Mouse (Mus musculus): Measurements from ENCODE around the gene Rtn1.
"Not testable (repeated sequence)": the region's sequence is repeated elsewhere in the genome, so short reads cannot be mapped to it uniquely, and the experiment has no call there.

Rtn1 gene

DNA sequence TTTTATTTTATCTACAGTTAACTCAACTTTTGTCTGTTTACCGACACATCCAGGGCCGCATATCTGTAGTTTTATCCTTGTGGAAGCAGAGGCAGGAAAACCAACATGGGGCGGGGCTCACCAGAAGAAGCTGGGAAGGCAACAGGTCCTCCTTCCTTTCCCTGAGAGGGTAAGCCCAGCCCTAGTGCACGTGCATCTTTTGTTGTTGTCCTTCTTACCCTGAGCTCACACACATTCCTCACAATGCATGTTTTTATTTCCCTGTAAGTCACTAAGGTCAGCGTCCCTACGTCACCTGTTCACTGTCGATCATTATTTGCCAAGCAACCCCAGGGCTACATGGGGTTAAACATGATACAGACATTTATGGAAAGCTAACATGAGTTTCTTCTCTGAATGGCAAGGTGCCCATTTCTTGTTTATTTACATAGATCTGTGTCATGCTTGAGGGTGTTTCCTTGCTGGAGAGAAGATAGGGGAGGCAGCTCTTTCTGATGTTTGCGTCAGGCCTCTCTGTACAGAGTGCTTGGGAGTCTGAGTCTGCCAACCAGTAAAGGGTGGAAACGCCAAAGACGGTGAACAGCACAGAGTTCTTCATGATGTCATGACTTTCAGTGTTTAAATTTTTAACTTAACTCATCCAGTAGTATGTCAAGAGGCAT is 84.5 kb downstream of the Rtn1 start:
- DNase-seq (ENCODE audit: low read depth, low spot score) = no peak

DNA sequence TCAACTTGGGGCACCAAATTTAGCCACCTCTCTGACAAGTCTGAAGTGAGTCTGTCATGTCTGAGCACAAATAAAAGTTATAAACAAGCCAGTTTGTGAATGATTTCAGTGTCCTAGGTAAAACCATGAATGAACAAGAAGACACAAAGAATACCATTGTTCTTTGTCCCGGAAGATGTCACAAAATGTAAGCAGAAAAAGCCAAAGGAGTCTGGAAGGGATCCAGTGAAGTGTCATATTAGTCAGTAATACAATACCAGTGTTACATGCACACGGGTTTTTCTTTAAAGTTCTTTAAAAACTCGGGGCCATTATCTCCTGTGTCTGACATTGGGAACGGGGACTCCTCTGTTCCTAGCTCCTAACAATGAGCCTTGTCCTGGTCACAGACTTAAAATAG is 85.1 kb downstream of the Rtn1 start:
- DNase-seq (ENCODE audit: low read depth, low spot score) = no peak

DNA sequence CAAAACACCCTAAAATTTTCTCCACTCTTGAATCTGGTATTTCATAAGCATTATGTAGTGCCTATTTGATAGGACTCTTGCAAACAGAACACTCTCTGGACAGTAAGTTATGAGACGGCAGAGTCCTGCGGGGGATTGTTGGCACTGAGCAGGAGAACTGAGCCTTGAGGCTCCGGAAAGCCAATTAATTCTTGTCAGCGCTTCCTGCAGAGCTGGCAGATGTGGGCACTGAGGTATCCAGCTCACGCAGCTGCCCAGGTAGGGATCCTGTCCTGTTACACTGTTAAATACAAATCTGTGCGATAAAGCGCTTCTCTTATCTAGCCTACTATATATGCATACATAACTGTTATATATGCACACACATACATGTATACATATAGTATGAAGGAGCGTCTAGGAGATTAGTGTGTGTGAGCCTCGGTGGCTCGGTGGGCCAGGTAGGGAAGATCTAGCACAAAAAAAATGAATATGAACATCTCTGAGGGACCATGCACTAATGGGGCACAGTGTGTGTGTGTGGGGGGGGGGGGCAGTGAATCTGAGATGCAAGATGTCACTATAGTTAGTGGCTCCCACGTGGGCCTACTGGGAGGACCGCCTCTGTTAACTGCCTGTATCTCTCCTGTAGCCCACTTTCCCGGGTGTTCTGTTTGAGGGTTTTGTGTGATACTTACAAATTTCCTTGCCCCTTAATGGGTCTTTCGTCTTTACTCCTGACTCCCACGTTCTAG is 93.0 kb downstream of the Rtn1 start:
- no peak for DNase-seq (ENCODE audit: low read depth, low spot score)

DNA sequence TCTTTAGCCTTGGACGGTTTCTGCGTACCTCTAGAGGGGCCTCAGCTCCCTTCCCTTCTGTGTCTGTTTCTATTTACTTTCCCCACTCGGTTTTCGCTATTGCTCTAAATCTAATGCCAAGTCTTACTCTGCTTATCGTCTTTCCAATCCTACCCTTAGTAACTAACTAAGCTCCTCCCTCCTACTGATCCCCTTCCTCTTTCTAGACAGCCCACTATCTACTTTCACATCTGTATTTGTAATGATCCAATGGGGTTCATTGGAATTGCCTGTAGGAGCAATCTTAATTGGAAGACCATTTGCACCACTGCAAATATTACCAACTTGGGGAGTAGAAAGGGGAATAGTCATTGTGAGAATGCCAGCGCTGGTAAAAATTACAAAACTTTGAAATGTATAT is 98.0 kb downstream of the Rtn1 start:
- no peak for DNase-seq (ENCODE audit: low read depth, low spot score)

DNA sequence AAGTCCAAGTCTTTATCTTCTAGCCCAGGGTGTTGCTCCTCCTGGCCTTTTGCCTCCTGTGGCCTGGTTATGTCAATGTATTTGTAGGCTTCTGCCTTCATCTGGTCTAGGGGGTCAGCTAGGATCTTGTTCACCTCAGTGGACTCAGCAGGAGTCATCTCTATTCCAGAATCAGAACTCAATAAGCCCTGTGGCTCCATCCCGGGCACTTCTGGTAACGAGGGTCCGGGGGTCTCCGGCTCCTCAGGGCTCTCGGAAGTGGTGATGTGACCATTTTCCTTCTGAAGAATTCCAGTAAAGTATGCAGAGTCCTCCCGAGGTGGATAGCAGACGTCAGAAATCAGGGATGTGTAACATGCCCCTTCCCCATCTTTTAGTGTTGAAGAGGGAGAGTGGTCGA is 100.3 kb downstream of the Rtn1 start:
- DNase-seq (ENCODE audit: low read depth, low spot score) = no peak

DNA sequence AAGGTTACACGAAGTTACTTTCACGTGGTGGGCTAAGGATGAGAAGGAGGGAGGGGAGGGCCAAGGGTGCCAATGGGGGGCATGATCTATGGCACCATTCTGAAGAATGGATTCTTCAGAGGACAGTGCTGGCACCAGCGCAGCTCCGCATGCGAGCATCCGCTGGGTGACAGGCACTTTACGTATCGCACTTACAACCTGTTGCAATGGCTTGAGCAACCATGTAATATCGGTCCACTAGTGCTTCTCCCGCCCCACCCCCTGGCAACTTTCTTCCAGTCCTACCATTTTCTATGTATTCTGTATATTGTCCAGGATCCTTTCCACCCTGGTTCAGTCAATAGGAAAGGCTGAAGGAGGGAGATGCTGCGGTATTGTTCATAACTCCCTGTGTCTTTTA is 102.6 kb downstream of the Rtn1 start:
- no peak for DNase-seq (ENCODE audit: low read depth, low spot score)

DNA sequence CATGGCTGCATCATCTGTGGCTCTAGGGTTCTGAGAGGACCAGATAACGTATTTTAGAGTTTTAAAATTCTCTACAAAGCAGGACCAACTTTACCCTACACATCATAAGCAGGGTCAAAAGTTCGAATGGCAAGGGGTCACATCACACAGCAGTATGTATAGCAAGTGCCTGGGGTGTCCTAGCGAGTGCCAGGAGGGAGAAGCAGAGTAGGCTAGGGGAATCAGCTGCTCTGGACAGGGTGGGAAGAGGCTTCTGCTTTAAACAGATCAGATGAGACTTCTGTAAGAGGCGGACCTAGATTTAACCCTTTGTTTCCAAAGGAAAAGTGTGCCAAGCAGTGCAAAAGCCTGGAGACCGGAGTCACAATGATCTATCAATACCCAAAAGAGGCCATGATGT is 103.4 kb downstream of the Rtn1 start:
- no peak for DNase-seq (ENCODE audit: low read depth, low spot score)

DNA sequence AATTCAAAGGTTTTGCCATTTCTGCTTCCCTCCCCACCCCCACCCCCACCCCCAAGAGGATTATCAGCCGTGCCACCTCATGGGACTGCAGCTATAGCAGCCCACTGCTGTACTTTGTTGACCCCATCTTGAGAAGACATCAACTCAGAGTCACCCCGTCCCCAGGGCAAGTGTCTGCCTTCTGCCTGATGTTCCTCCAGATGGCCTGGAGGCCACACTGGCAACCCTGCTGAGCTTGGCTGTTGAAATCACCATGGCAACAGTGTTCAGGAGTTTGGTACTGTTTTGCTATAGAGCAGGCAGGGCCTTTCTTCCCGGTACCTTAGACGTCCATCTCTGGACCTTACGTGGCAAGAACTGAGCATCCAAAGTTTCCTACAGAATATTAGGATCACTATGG is 103.9 kb downstream of the Rtn1 start:
- peak; percentile 68 for DNase-seq (ENCODE audit: low read depth, low spot score)

DNA sequence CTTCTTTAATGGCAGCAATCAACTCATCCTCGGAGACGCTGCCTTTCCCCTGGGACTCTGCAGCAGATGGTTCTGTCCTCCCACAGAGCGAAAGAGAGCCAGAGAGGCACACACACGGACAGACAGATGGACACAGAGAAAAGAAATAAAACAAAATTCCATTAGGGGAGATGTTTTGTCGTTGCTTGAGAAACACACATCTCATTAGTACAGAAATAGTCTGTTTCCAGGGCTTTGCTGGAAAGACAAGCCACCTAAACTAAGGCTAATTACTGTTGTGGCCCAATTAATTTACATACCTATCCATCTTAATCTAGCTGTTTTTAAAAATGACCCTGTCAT is 104.5 kb downstream of the Rtn1 start:
- DNase-seq (ENCODE audit: low read depth, low spot score) = no peak

DNA sequence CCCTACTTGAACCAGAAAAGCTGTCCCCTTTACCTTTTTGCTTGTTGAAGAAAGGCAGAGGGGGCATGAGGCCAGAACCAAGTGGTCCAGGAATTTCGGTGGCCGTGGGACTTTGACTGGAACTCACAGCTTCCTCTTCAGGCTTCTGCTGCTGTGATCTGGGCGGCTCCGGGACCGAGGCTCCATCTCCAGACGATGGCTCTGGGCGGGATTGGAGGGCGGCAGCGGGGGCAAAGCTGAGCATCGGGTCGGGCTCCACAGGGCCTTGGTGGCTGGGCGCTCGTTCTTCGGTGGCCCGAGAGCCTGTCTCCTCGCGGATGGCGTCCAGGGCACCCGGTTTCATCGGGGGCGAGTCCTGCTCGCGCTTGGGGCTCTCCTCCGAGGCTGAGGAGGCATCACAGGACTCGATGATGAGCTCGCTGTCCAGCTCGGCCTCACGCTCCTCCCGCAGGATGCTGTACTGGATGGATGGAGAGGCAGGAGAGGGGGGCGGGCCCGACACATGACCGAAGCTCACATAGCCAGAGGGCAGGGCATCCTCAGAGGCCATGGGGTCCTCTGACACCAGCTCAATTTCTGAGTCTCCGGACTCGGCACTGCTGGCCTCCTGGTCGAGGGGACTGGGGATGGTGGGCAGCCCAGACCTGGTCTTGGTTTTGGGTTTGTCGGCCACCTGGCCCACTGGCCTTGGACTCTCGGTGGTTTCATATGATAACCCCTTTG is 105.1 kb downstream of the Rtn1 start:
- no peak for DNase-seq (ENCODE audit: low read depth, low spot score)

DNA sequence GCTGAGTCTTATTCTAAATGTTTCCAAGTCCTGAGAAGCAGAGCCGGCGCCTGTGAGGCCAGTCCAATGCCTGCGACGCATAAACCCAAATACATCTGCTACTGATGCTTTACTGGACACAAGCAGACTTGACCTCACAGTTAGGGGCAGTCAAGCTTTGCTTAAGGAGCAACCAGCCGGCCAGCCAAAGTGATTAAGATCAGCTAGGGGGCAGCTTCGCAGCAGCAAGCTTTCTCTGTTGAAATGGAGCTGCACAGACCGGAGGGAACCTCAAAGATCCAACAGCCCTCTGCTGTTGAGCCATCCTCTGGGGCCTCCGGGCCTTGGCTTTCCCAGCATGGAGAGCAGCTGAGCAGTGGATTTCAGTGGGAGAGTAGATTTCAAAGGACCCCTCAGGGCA is 107.4 kb downstream of the Rtn1 start:
- DNase-seq (ENCODE audit: low read depth, low spot score) = peak; percentile 37

DNA sequence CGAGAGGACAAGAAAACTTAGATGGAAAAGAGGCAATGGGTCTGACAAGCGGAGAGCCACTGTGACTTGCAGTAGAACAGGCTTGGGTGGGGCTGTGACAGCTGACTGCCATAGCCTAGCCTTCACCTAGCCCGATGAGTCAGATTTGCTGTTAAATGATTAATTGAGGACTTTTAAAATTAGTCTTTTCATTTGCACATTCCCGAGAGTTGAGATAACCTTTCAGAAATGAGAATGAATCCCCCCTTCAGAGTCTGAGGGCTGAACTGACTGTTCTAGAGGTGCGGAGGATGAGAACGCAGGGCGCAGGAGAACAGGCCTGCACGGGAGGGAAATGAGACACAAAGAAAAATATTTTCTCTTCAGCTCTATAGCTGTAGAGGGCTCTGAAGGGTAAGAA is 107.9 kb downstream of the Rtn1 start:
- DNase-seq (ENCODE audit: low read depth, low spot score) = no peak

DNA sequence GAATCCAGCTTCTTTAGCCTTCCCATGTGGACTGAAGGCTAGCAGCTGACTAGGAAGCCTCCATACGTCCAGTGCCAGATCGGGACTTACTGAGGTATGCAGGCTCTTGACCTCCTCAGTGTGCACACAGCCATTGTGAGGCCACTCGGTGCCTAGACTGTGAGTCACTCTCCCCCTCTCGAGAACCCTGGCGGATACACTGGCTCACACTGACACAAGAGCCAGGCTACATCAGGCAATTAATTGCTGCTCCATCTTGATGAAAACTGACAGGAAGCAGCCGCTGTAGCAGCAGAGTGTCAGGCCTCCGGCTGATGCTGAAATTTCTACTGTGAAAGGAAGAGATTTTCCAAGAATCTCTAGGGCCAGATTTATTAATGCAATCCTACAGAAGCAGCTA is 110.6 kb downstream of the Rtn1 start:
- no peak for DNase-seq (ENCODE audit: low read depth, low spot score)

DNA sequence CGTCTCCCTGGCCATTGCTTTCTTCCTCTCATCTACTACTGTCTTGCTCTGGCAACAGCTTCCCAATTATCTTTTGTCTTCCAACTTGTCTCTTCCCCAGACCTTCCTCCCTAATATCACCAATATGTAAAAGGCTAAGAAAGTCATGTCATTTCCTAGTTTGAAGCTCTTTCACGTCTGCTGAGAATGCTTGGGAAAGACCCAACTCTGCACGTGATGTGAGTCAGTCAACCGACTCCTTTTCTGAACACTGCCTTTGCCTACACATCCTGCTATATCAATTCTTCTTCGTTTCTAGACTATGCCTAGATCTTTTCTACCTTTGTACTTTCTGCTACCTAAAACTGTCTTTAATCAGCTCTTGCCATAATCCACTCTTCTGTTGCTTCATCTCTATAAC is 112.3 kb downstream of the Rtn1 start:
- DNase-seq (ENCODE audit: low read depth, low spot score) = no peak

DNA sequence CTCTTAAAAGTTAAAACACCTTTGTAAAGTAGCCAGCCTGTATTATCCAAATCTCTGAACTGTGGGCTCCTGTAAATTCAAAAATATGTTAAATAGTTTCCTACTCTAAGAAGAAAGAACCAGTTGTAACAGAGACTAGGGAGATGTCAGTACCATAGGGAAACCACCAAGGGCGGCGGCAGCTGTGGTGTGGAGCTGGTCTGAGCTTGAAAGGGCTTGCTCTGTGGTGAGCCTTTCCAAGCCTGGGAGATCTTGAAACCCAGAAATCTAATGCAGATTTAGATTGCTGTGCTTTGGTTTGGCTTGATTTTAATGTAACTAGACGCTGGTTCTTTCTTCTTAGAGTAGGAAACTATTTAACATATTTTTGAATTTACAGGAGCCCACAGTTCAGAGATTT is 115.7 kb downstream of the Rtn1 start:
- not testable (repeated sequence) for DNase-seq (ENCODE audit: low read depth, low spot score)

DNA sequence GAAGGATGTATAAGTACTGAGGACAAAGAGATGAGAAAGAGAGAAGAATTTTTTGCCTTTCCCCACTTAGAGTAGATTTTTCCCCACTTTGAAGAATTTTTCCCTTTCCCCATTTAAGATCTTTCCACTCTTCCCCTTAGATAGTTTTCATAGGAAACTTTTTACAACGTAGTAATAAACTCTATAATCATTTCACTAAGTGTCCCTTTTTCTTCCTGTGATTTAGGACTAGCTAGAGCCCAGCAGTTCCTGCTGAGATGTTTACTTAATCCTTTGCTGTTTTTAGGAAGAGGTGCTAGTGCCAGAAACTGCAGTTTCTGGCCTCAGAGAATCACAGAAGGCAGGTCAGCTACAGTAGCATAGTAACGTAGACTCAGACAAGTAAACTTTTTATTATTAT is 116.3 kb downstream of the Rtn1 start:
- DNase-seq (ENCODE audit: low read depth, low spot score) = no peak

DNA sequence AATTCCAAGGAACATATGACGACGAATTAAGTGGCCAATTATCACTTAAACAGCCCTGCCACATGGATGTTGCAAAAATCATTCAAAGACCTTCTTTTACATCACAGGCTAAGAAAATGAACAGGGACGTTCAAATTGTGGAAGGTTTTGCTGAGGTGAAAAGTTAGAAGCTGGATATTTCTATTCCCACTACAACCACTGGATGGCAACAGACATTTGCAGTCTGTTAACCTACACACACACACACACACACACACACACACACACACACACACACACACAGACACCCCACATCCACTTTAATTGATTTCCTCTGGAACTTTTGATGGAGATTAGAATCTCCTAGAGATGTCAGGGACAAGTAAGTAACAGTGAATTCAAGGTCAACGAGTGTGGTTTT is 117.6 kb downstream of the Rtn1 start:
- DNase-seq (ENCODE audit: low read depth, low spot score) = no peak

DNA sequence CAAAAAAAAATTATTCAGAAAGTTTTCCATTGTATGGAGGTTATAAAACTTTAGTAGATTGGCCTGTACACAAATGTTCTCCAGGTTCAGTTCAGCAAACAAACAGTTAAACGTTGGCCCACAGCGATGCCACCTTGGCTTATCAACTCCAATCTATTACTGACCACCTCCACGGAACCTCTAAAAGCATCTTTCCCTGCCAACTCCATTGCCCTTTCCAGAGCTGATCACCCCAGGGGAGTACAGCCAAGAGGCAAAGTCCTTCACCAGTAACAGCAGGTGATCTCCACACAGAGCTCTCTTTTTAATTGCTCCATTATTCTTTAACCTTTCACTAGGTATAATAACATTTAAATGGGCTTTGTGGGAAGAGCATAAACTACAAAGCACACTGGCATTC is 120.6 kb downstream of the Rtn1 start:
- DNase-seq (ENCODE audit: low read depth, low spot score) = no peak

DNA sequence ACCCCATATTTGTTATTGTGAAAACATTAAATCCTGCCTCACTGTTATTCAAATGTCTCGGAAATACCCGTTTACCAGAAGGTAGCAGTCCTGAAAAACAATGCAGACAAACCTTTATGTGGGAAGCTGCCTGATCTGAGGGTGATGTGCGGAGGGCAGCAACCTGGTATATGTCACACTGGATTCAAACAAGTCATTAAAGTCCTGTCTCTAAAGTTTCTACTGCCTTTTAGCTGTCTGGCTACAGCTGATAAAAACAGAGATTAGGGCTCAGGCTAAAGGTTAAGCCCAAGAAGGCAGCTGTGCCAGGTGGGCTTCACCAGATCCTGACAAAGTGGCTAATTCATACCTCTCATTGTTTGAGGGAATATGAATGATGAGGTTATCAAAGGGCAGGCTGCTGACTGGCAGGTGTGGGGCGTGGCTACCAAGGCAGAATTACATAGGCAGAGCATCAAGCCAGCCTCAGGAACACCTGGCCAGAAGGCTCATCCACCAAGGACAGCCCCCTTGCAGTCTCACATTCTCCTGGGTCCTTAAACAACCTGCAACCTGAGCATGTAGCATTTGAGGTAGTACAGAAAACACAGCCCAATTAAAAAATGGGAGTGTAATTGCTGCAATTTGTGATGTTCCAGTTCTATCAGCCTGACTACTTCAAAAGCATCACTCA is 121.4 kb downstream of the Rtn1 start:
- no peak for DNase-seq (ENCODE audit: low read depth, low spot score)

DNA sequence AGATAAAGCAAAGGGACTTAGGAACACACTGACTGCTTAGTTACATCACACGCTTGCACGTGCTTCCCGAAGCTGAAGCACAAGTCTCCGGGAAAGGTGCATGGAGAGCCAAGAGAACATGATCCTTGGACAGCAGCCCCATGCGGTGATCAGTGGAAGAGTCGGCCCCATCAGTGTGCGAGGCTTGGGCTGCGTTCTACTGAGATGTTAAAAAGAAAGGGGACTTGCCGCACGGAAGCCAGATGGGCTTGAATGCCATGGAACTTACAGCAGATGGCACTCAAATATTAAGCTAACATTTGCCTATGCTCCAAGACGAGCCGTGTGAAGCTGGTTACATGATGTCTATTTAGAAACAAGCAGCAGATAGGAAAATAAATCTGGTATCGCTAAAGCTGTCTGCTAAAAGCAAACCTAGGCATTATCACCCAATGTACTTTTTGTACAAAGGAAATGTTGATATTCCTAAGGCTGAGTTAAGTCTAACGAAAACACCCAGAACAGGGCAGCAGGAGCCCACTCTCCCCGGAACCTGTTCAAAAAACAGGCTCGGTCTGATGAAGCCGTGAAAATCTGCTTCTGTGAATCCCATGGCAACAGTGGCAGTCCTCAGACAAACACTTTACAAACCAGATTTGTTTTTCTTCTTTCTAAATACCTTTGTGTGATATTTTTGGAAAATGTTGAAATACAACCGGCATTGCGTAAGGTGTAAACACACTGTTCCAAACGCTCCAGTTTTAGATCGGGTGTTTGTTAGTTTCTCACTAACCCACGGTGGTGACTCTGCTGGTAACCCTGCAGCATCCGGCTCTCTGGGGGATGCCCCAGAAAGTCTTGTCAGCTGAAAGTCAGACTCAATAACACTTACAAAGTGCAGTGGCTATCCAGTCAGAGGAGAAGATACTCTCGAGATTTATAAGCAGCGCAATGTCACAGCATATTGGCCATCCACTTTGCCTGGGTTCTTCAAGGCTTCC is 123.2 kb downstream of the Rtn1 start:
- no peak for DNase-seq (ENCODE audit: low read depth, low spot score)

DNA sequence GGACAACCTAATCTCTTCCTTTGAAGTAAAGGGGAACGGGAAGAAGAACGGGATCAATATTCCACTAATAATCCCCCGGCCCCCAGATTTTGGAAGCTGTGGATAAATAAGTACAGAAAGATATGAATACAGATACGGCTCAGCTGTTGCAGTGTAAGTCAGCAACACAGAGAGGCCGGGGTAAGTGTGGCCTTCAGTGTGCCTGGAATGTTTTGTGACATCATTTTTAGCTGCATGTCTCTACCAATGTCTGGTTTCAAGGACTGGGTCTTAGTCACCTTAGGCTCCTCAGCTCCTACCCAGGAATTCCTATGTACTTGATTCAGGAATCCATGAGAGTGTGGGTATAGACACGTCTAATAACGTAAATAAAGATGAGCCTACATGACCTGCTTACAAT is 124.3 kb downstream of the Rtn1 start:
- DNase-seq (ENCODE audit: low read depth, low spot score) = no peak
